Mouse (Mus musculus) megakaryocyte, embryonic 14.5 days (primary cell): ENCODE results near the gene Nts.

Source experiments
- FLI1 ChIP-seq: IDR thresholded peaks from 2 replicates; pipeline ENCODE4 v1.6.1; 2012; ENCODE audit warnings: low read length, inconsistent platforms, mixed read lengths
- GATA1 ChIP-seq: IDR thresholded peaks from 3 replicates; pipeline ENCODE4 v1.6.1; 2012; ENCODE audit warnings: mixed read lengths, low read length, inconsistent platforms, borderline replicate concordance

- no peak for TF ChIP-seq GATA1
- TF ChIP-seq FLI1 = no peak
Observed at GRCm38 (mm10) chr10:102498754-102499153, 8.5 kb upstream of the Nts start.
